24 mouse cellular contexts compared by ENCODE assay signal in genomic region chr4:39812766-39813165, GRCm38 (mm10).
"Had no signal": no experiment of that assay in that cellular context is flagged by ENCODE, and none has a peak within 500 bp of the region (broad histone marks: within the 10 kb centered on the region; RNA-seq: fewer than 3 reads in every experiment).

No protein-coding gene starts in this region.

- H3K9ac ChIP-seq: limb, embryonic 13.5 days; liver, embryonic 12.5 days; liver, embryonic 15.5 days; lung, embryonic 15.5 days; midbrain, embryonic 12.5 days had no signal

- H3K27me3 ChIP-seq: limb, embryonic 13.5 days; liver, embryonic 12.5 days; liver, embryonic 15.5 days; lung, embryonic 15.5 days; megakaryocyte, embryonic 14.5 days; midbrain, embryonic 12.5 days had no signal

- H3K4me1 ChIP-seq: limb, embryonic 10.5 days; limb, embryonic 13.5 days; liver, embryonic 12.5 days; liver, embryonic 15.5 days; lung, embryonic 15.5 days; megakaryocyte, embryonic 14.5 days; midbrain, embryonic 12.5 days had no signal

- H3K36me3 ChIP-seq: limb, embryonic 10.5 days; limb, embryonic 13.5 days; liver, embryonic 12.5 days; liver, embryonic 15.5 days; lung, embryonic 15.5 days; midbrain, embryonic 12.5 days had no signal

- H3K4me2 ChIP-seq: limb, embryonic 13.5 days; liver, embryonic 12.5 days; liver, embryonic 15.5 days; lung, embryonic 15.5 days; midbrain, embryonic 12.5 days had no signal

- H3K9me3 ChIP-seq: limb, embryonic 10.5 days; limb, embryonic 13.5 days; liver, embryonic 12.5 days; liver, embryonic 15.5 days; lung, embryonic 15.5 days; midbrain, embryonic 12.5 days had no signal

- ATAC-seq: liver, embryonic 12.5 days had no signal

- DNase-seq: kidney, adult 2 months; kidney, postnatal 25 days; layer of hippocampus, adult 9-11 months; liver; lung, adult 18-20 months; lung, postnatal 10 days; lung, postnatal 36 days; right cerebral cortex, adult 18-20 months; right cerebral cortex, postnatal 14 days; right cerebral cortex, postnatal 4 days; thymus, adult 2 months; thymus, postnatal 14 days; thymus, postnatal 4 days had no signal

- H3K4me3 ChIP-seq: layer of hippocampus, adult 2 months; limb, embryonic 10.5 days; limb, embryonic 13.5 days; liver, embryonic 12.5 days; liver, embryonic 15.5 days; lung, embryonic 15.5 days; megakaryocyte, embryonic 14.5 days; midbrain, embryonic 12.5 days; myocyte had no signal

- H3K27ac ChIP-seq: kidney, postnatal 0 days; layer of hippocampus, adult 2 months; limb, embryonic 10.5 days; limb, embryonic 13.5 days; liver, embryonic 12.5 days; liver, embryonic 15.5 days; lung, embryonic 15.5 days; midbrain, embryonic 12.5 days; stomach, postnatal 0 days had no signal
